Mouse (Mus musculus) adrenal gland, postnatal 10 days (tissue): ENCODE measurements around the gene Rnf121. TPM values are rescaled to one million over a fixed set of nuclear protein-coding genes. Genes with fewer than 3 reads are reported as not detected.

ENCODE experiments used
- DNase-seq: peaks from one replicate; pipeline ENCODE4 v3.0.0; 2021; ENCODE audit warnings: mixed read lengths
- total RNA-seq, 2 experiments: library from RNA; stranded (reverse); gene quantifications; 2 replicates each; pipeline ENCODE4 v1.2.3; 2021

Rnf121 gene
- total RNA-seq, 2 experiments from 2014 or later: 25.6 to 28.3 TPM

DNA sequence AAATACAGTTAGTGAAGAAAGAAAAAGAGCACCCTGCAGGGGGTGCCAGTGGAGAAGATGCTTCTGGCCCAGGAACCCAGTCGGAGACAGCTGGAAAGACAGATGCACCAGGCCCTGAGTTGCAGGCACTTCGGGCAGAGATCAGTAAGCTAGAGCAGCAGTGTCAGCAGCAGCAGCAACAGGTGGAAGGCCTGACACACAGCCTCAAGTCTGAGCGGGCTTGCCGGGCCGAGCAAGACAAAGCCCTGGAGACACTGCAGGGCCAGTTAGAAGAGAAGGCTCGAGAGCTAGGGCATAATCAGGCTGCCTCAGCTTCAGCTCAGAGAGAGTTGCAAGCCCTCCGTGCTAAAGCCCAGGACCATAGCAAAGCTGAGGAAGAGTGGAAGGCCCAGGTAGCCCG lies 65.0 kb downstream of the Rnf121 start:
- no peak for DNase-seq

DNA sequence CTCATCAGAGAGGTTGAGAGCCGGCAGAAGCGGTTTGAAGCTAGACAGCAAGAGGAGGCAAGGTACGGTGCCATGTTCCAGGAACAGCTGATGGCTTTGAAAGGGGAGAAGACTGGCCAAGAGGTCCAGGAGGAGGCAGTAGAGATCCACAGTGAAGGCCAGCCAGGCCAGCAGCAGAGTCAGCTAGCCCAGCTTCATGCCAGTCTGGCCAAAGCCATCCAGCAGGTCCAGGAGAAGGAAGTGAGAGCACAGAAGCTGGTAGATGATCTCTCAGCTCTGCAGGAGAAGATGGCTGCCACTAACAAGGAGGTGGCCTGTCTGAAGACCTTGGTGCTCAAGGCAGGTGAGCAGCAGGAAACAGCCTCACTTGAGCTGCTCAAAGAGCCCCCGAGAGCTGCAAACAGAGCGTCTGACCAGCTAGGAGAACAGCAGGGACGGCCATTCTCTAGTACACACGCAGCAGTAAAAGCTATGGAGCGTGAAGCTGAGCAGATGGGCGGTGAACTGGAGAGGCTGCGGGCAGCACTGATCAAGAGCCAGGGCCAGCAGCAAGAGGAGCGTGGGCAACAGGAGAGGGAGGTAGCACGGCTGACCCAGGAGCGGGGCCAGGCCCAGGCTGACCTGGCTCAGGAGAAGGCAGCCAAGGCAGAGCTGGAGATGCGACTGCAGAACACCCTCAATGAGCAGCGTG lies 65.7 kb downstream of the Rnf121 start:
- no peak for DNase-seq

DNA sequence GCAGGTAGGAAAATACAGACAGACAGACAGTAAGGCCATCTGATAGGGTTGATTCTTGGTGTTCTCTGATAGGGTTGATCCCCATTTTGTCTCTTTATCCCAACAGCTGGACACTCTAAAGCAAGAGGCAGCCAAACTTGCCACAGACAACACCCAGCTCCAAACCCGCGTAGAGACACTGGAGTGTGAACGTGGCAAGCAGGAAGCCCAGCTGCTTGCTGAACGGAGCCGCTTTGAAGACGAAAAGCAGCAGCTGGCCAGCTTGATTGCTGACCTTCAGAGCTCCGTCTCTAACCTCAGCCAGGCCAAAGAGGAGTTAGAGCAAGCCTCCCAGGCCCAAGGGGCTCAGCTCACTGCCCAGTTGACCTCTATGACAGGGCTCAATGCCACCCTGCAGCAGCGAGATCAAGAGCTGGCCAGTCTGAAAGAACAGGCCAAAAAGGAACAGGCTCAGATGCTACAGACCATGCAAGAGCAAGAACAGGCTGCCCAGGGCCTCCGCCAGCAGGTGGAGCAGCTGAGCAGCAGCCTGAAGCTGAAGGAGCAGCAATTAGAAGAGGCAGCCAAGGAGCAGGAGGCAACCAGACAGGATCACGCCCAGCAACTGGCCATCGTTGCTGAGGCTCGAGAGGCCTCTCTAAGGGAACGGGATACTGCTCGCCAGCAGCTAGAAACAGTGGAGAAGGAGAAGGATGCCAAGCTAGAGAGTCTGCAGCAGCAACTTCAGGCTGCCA lies 66.9 kb downstream of the Rnf121 start:
- peak; percentile 92 for DNase-seq

DNA sequence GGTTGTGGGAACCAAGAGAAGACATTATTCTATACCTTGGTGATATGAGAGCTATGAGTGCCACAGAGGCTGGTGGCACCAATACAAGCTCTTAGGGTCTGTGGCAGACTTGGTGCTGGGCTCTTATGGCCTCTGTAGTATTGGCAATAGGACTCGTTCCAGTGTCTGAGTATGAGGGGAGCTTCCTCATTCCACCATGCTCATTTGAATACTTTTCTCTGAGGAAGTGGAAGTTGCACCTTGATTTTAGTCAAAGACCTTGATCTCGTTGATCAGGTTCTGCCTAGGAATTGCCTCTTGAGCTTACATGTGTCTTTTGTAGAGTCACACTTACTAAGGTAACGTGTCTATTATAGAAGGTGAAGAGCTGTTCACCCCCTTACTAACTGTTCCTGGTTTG lies 71.0 kb downstream of the Rnf121 start:
- no peak for DNase-seq

DNA sequence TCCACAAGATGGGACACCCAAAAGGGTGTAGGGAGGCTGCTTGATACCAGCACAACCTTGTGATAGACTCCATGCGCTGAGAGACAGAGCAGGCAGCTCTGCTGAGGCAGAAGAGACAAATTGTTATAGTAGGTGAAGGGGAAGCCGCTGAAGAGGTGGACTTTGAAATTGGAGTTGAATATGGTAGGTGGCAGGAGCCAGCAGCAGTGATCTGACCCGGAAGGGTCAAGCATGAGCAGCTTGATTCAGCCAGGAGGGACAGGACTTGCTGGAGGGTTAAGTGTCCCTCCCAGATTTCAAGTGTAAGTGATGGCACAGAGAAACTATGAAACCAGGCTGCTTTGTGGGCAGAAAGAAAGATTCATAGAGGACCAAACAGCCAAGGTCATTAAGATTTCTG lies 80.2 kb downstream of the Rnf121 start:
- DNase-seq: no peak

DNA sequence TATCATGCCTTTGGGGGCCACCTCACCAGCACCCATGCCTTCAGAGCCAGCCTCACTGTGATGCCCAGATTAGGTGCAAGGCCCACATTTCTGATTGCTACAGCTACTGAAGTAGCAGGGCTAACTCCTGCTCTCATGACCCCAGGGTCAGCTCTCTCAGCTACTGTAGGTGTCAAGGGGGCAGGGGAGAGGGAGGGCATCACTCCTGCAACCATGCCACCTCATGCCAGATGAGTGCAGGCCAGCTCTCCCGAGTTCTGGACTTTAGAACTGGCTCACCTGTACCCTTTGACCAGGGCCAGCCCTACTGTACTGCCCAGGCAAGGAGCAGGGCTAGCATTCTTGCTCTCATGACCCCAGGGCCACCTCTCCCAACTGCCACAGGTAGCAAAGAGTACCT lies 82.5 kb downstream of the Rnf121 start:
- no peak for DNase-seq

DNA sequence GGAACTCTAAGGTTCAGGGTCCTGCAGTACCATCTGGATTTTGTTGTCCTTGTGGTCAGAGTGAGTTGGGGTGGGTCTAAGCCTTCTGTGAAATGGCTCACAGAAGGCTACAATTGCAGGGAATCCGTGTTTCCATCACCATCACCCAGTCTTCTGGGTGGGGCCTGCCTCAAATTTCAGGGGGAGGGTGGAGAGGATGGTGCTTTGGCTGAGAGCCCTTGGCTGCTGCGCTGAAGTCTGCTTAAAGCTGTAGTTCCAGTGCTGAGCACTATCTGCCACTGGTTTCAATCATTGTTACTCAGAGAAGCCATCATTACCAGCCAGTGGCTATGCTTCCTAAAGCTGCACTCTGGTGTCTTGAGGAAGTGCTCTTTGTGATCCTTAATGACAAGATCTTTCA lies 90.8 kb downstream of the Rnf121 start:
- peak; percentile 65 for DNase-seq

DNA sequence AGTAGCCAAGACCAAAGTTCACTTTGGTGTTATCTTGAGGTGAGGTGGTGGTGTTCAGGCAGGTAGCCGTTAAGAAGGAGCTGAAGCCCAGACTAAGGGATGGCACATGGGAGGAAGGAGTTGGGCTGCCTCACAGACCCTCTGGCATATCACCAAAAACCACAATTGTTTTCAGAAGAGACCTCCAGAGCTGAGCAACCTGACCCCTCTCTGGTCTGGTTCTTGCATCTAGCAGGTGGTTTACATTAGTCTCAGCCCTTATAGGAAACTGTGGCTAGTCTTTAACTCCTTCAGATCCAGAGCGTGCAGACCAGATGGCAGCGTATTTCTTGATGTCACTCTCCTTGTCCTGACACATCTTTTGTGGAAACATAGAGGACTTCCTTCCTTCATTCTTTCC lies 91.5 kb downstream of the Rnf121 start:
- DNase-seq: no peak

DNA sequence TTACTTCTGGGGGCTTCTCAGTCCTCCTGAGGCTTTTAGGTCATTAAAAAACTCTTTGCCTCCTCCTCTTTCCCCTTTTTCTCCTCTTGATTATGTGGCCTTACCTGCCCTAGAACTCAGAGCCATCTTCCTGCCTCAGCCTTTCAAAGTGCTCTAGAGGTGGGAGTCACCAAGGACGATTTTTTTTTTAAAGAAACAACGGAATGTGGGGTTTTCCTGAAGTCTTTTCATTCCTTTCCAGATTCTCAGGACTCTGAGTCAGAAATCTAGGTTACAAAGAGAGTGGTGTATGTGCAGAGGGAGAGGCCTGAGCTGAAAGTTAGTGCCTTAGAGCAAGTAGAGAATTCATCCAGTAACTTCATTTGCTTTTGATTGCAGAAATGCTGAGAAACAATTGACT lies 93.5 kb downstream of the Rnf121 start:
- no peak for DNase-seq

DNA sequence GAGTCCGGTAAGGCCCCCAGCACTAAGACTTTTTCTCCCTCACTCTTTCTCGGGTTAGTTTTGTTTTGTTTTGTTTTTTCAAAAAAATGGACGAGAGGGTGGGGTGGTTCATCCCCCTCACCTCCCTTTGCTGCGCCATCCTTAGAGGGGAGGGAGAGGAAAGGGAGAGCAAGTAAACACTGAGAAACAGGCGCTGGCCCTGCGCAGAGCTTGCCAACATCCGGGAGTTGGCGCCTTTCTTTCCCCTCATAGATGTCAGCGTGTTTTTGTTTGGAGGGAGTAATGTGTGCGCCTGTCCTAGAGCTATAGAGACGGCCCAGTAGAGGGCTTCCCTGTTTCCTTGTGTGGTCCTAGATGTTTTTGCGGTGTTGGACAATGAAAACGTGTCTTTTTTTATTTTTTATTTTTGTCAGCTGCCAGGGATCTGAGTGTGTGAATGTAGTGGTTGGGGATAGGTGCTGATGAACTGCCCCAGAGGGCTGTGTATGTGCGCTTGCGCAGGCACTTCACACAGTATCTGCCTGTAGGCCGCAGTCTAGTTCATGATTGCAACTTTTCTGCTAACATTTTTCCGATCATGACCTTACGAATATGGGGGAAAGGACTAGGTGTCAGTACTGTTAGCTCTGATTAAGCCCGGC lies 94.3 kb downstream of the Rnf121 start:
- DNase-seq: peak; percentile 81

DNA sequence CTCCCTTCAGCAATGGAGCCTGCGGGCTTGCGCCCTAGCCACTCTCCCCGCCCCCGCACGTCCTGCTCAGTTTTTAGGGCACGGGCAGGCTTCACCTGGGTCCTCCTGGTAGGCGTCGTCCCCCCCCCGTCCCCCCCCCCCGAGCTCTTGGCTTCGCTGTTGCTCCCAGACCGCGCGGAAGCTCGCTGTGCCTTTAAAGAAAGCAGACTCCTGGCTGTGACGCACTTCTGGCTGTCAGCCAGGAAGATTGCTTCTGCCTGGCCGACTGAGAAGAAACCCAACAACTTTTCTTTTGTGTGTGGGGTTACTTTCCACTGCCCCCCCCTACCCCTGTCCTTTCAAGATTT lies 94.9 kb downstream of the Rnf121 start:
- peak; percentile 94 for DNase-seq

DNA sequence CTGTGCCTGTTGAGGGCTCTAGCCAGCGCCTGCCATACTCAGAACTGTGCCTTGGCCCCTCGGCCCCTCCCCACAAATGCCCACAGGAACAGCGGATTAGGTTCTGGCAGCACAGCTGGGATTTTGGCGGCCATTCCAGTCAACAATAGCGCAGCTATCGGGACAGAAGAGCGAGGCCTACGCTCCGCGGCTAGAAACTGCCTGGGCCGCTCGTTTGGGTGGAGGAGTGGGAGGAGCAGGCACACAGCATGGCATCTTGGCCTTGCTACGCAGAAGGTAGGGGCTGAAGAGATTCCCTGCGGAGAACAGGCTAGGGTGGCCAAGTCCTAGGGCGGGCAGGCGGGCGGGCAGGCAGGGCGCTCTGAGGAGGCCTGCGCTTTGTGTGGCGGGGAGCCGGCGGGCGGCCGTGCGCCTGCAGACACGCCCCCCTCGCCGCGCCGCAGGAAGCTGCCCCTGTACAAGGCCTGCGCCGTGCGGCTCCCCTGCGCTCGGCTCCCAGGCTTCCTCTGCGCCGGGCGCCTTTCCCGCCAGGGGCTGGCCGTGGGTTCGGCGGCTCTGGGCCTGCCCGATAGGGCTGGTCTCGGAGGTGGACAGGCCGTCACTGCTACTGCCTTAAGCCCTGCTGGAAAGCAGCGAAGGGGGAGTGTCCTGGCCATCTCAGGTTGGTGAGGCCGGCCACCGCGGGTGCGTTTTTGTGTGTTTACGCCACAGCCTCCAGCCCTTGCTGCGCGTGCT lies 95.4 kb downstream of the Rnf121 start:
- peak; percentile 91 for DNase-seq

Other genes with a start within 250 kb of the Rnf121 start
- 10 to 100 TPM; 20.9 to 32.4 TPM for gene Phox2a, start 247.2 kb downstream of the Rnf121 start, total RNA-seq
- 10 to 100 TPM; 72.5 to 98.1 TPM for gene Inppl1, start 227.2 kb downstream of the Rnf121 start, total RNA-seq
- 1 to 10 TPM; 4.5 to 6.2 TPM for gene Folr2, start 208.3 kb downstream of the Rnf121 start, total RNA-seq
- gene Anapc15, start 201.8 kb downstream of the Rnf121 start, total RNA-seq: 10 to 100 TPM; 27.4 to 28.5 TPM
- 1 to 10 TPM; 1.7 to 2.3 TPM for gene Folr1, start 194.7 kb downstream of the Rnf121 start, total RNA-seq
- gene Lamtor1, start 159.6 kb downstream of the Rnf121 start, total RNA-seq: 100 to 1,000 TPM; 116 to 126 TPM
- gene Tomt, start 159.1 kb downstream of the Rnf121 start, total RNA-seq: under 1 TPM in 1 of 2 experiments, not detected in 1; 0.12 TPM
- gene Lrrc51, start 131.6 kb downstream of the Rnf121 start, total RNA-seq: 1 to 10 TPM; 8.4 TPM
- gene Numa1, start 131.4 kb downstream of the Rnf121 start, total RNA-seq: 100 to 1,000 TPM; 117 to 151 TPM
- 1 to 10 TPM; 5.4 to 6.3 TPM for gene Il18bp, start 46.8 kb downstream of the Rnf121 start, total RNA-seq
- gene Xndc1, start within 50 bp of the Rnf121 start, total RNA-seq: 10 to 100 TPM; 12.6 to 19.0 TPM
- gene Xntrpc, start 244 bp upstream of the Rnf121 start, total RNA-seq: 1 to 10 TPM in 1 of 2 experiments, under 1 TPM in 1; 0.93 to 1.3 TPM
- gene Trpc2, start 17.6 kb upstream of the Rnf121 start, total RNA-seq: under 1 TPM in 1 of 2 experiments, not detected in 1; 0.88 TPM
- 10 to 100 TPM in 1 of 2 experiments, 1 to 10 TPM in 1; 5.9 to 30.8 TPM for gene Art1, start 36.3 kb upstream of the Rnf121 start, total RNA-seq
- 1 to 10 TPM in 1 of 2 experiments, under 1 TPM in 1; 0.51 to 1.4 TPM for gene Art5, start 44.0 kb upstream of the Rnf121 start, total RNA-seq
- not detected for gene Chrna10, start 51.4 kb upstream of the Rnf121 start, total RNA-seq
- 10 to 100 TPM; 49.4 to 49.7 TPM for gene Nup98, start 144.7 kb upstream of the Rnf121 start, total RNA-seq
- gene Pgap2, start 144.7 kb upstream of the Rnf121 start, total RNA-seq: 100 to 1,000 TPM in 1 of 2 experiments, 10 to 100 TPM in 1; 86.1 to 109 TPM
- gene Rhog, start 190.6 kb upstream of the Rnf121 start, total RNA-seq: 10 to 100 TPM; 47.9 to 57.5 TPM
- gene Stim1, start 202.3 kb upstream of the Rnf121 start, total RNA-seq: 10 to 100 TPM; 76.4 to 77.1 TPM